ENCODE assay signal across 10 mouse cellular contexts in genomic region chr7:73183761-73184160, GRCm38 (mm10).
DNase-seq lines count a peak whose midpoint lies in the region; ATAC-seq lines count a peak whose summit lies in the region.
"Had no signal": no experiment of that assay in that cellular context is flagged by ENCODE, and none has a peak within 500 bp of the region (broad histone marks: within the 10 kb centered on the region; RNA-seq: fewer than 3 reads in every experiment).

No protein-coding gene starts in this region.

- no peaks in the 10 kb centered on the region for H3K27me3 ChIP-seq in embryonic facial prominence, embryonic 10.5 days (replicated peaks; ENCODE audit: low read depth, poor library complexity, severe bottlenecking)
- H3K27me3 ChIP-seq in midbrain, embryonic 16.5 days (ENCODE audit: control insufficient read depth, insufficient read depth, low read depth, low read length): no peaks in the 10 kb centered on the region

- H3K27ac ChIP-seq in embryonic facial prominence, embryonic 10.5 days (replicated peaks): peak overlapping the region; percentile 70
- peak overlapping the region; percentile 79 for H3K27ac ChIP-seq in midbrain, embryonic 16.5 days (ENCODE audit: low read length)
- H3K27ac ChIP-seq: liver, embryonic 14.5 days had no signal

- no peak overlapping the region for H3K4me2 ChIP-seq in midbrain, embryonic 16.5 days (ENCODE audit: low read length)

- WGBS in embryonic facial prominence, embryonic 10.5 days: 89% methylated on average over 8 of the region's 8 CpGs
- WGBS in midbrain, embryonic 16.5 days: 59% methylated on average over 8 of the region's 8 CpGs

- no peak; the same call in 1 of the 2 replicates for ATAC-seq in midbrain, embryonic 16.5 days

- peaks cover 6% of the 10 kb centered on the region; the same call in 1 of the 2 replicates for H3K9me3 ChIP-seq in embryonic facial prominence, embryonic 10.5 days
- H3K9me3 ChIP-seq in midbrain, embryonic 16.5 days (replicated peaks; ENCODE audit: control insufficient read depth, low read length, poor library complexity, severe bottlenecking): no peaks in the 10 kb centered on the region

- no peak overlapping the region for H3K9ac ChIP-seq in midbrain, embryonic 16.5 days (ENCODE audit: low read depth, low read length)
- H3K9ac ChIP-seq: liver, embryonic 14.5 days had no signal

- peak; percentile 24 to 37 for DNase-seq in layer of hippocampus, postnatal 14 days (ENCODE audit: low spot score in 2 of 2)
- DNase-seq in layer of hippocampus, adult 9-11 months: no peak
- peak; percentile 7 for DNase-seq in embryonic facial prominence, embryonic 10.5 days (ENCODE audit: low spot score)
- peak; percentile 59 to 68 for DNase-seq in heart, adult 9 months (ENCODE audit: low spot score in 2 of 2)
- DNase-seq in retina, postnatal 1 day: no peak
- DNase-seq in thymus, postnatal 0 days (ENCODE audit: low spot score): no peak
- DNase-seq in urinary bladder, adult 18-20 months (ENCODE audit: low spot score in 2 of 2): no peak
- DNase-seq: kidney, adult 9 months had no signal

- no peak overlapping the region for H3K4me3 ChIP-seq in embryonic facial prominence, embryonic 10.5 days
- H3K4me3 ChIP-seq in midbrain, embryonic 16.5 days (ENCODE audit: low read depth, low read length): no peak overlapping the region

- no peaks in the 10 kb centered on the region for H3K36me3 ChIP-seq in embryonic facial prominence, embryonic 10.5 days (replicated peaks)
- no peaks in the 10 kb centered on the region for H3K36me3 ChIP-seq in midbrain, embryonic 16.5 days (ENCODE audit: control insufficient read depth, insufficient read depth, low read length)

- H3K4me1 ChIP-seq in embryonic facial prominence, embryonic 10.5 days: peaks cover 3% of the 10 kb centered on the region; the same call in 1 of the 2 replicates
- peaks cover 11% of the 10 kb centered on the region; the same call in 1 of the 2 replicates for H3K4me1 ChIP-seq in midbrain, embryonic 16.5 days (ENCODE audit: control insufficient read depth, insufficient read depth, low read length)

Comparison
In these comparisons a context has a peak if more than half of its experiments do, and no peak if none do; other contexts are left out.
1. DNase-seq: peak in layer of hippocampus, postnatal 14 days (2 of 2), embryonic facial prominence, embryonic 10.5 days (single experiment) and heart, adult 9 months (2 of 2); none in layer of hippocampus, adult 9-11 months (single experiment), retina, postnatal 1 day (single experiment), thymus, postnatal 0 days (single experiment) and urinary bladder, adult 18-20 months (0 of 2).